Mouse (Mus musculus): ENCODE measurements around the gene Foxl2. TPM values are rescaled to one million over a fixed set of nuclear protein-coding genes. Genes with fewer than 3 reads are reported as not detected.

Gene Foxl2
- total RNA-seq (2023), result not detected

GRCm38 (mm10) chr9:98955103-98955715 lies at the start of gene Foxl2:
TSS of gene Foxl2 (plus strand) at chr9:98955288.

GRCm38 (mm10) chr9:98985800-98986475 lies 30.9 kb downstream of the Foxl2 start, which contains the start of gene Faim:
TSS of gene Faim (plus strand) at chr9:98986373.

Other genes starting within 250 kb of the Foxl2 start
- gene Prr23a1, start 112.8 kb upstream of the Foxl2 start, total RNA-seq (2023), result not detected
- not detected for gene Prr23a2, start 98.8 kb upstream of the Foxl2 start, total RNA-seq (2023)
- gene Prr23a3, start 90.5 kb upstream of the Foxl2 start, total RNA-seq (2023), result not detected
- gene 7420426K07Rik, start 52.2 kb upstream of the Foxl2 start, total RNA-seq (2023), result not detected
- gene Faim, start 31.1 kb downstream of the Foxl2 start, total RNA-seq (2023), result 10 to 100 TPM; 15.3 to 15.7 TPM
- gene Gm1123, start 80.4 kb downstream of the Foxl2 start, total RNA-seq (2023), result not detected
- gene Pik3cb, start 185.3 kb downstream of the Foxl2 start, total RNA-seq (2023), result 10 to 100 TPM; 44.2 to 45.4 TPM

Data from neutrophil, adult 83 days (primary cell).